Mouse (Mus musculus): ENCODE measurements around the gene Rpl35a. TPM values are rescaled to one million over a fixed set of nuclear protein-coding genes. Genes with fewer than 3 reads are reported as not detected.

Rpl35a gene
- total RNA-seq, 2 experiments from 2014 or later = 631 to 697 TPM

Small RNA genes lying within 50 kb of the gene (microRNA-seq; reads per million reads assigned to microRNA genes)
- gene Gm22231 (ENCODE audit: borderline number of aligned reads in 2 of 2) (0 reads per million in 2 experiments), gene Mir1947 (ENCODE audit: borderline number of aligned reads in 2 of 2) (5.7 to 8.0 reads per million in 2 experiments)

Other genes with a start within 250 kb of the Rpl35a start
- not detected for gene Smbd1, start 246.0 kb upstream of the Rpl35a start, total RNA-seq (2021)
- gene Fyttd1, start 179.0 kb upstream of the Rpl35a start, total RNA-seq (2021) = 100 to 1,000 TPM; 109 to 111 TPM
- gene Rubcn, start 178.7 kb upstream of the Rpl35a start, total RNA-seq (2021) = 10 to 100 TPM; 23.1 to 24.3 TPM
- 10 to 100 TPM; 27.9 to 33.1 TPM for gene Lrch3, start 142.4 kb upstream of the Rpl35a start, total RNA-seq (2021)
- 1 to 10 TPM; 2.1 to 2.6 TPM for gene Iqcg, start 235 bp upstream of the Rpl35a start, total RNA-seq (2021)
- gene Lmln, start 6.1 kb downstream of the Rpl35a start, total RNA-seq (2021) = 10 to 100 TPM in 1 of 2 experiments, 1 to 10 TPM in 1; 7.9 to 23.7 TPM
- 10 to 100 TPM; 44.9 to 47.3 TPM for gene Osbpl11, start 128.6 kb downstream of the Rpl35a start, total RNA-seq (2021)
- gene Snx4, start 195.0 kb downstream of the Rpl35a start, total RNA-seq (2021) = 10 to 100 TPM; 32.9 to 39.8 TPM